Mouse (Mus musculus): Measurements from ENCODE around the gene Dcdc2c. TPM values are rescaled to one million over a fixed set of nuclear protein-coding genes. Genes with fewer than 3 reads are reported as not detected.

The Dcdc2c gene
- polyA plus RNA-seq (2017; shearing (Covaris generic)): not detected

- ATAC-seq: no peak
Observed at GRCm38 (mm10) chr12:28552299-28552698, at the start of gene Dcdc2c. Gene Dcdc2c, minus strand, starts transcription at chr12:28552399.

GRCm38 (mm10) chr12:28598526-28598991 lies 46.4 kb upstream of the Dcdc2c start:
- no peak for ATAC-seq

- ATAC-seq: no peak
Observed at GRCm38 (mm10) chr12:28598110-28598509, 45.9 kb upstream of the Dcdc2c start.

- ATAC-seq: no peak
Observed at GRCm38 (mm10) chr12:28597699-28598098, 45.5 kb upstream of the Dcdc2c start.

- no peak for ATAC-seq
Observed at GRCm38 (mm10) chr12:28596851-28597250, 44.7 kb upstream of the Dcdc2c start.

GRCm38 (mm10) chr12:28590428-28590827 lies 38.2 kb upstream of the Dcdc2c start:
- ATAC-seq: no peak

- peak; percentile 80 for ATAC-seq
Observed at GRCm38 (mm10) chr12:28589090-28589868, 37.1 kb upstream of the Dcdc2c start.

- ATAC-seq: no peak
Observed at GRCm38 (mm10) chr12:28587949-28588348, 35.8 kb upstream of the Dcdc2c start.

- no peak for ATAC-seq
Observed at GRCm38 (mm10) chr12:28584036-28584435, 31.8 kb upstream of the Dcdc2c start.

GRCm38 (mm10) chr12:28582423-28582822 lies 30.2 kb upstream of the Dcdc2c start, which contains the start of gene Allc:
Gene Allc, minus strand, starts transcription at chr12:28582523.
- ATAC-seq: no peak

GRCm38 (mm10) chr12:28579132-28579531 lies 26.9 kb upstream of the Dcdc2c start:
- ATAC-seq: no peak

GRCm38 (mm10) chr12:28578147-28578546 lies 25.9 kb upstream of the Dcdc2c start:
- ATAC-seq: no peak

- no peak for ATAC-seq
Observed at GRCm38 (mm10) chr12:28575366-28576070, 23.3 kb upstream of the Dcdc2c start.

- no peak for ATAC-seq
Observed at GRCm38 (mm10) chr12:28572241-28572640, 20.0 kb upstream of the Dcdc2c start.

- ATAC-seq: no peak
Observed at GRCm38 (mm10) chr12:28551775-28552174, 424 bp downstream of the Dcdc2c start.

GRCm38 (mm10) chr12:28548887-28549286 lies 3.3 kb downstream of the Dcdc2c start:
- no peak for ATAC-seq

GRCm38 (mm10) chr12:28514264-28514775 lies 37.9 kb downstream of the Dcdc2c start:
- ATAC-seq: no peak

GRCm38 (mm10) chr12:28509699-28510280 lies 42.4 kb downstream of the Dcdc2c start:
- ATAC-seq: no peak

GRCm38 (mm10) chr12:28494289-28494688 lies 57.9 kb downstream of the Dcdc2c start:
- no peak for ATAC-seq

- ATAC-seq: no peak
Observed at GRCm38 (mm10) chr12:28482483-28483160, 69.6 kb downstream of the Dcdc2c start.

- no peak for ATAC-seq
Observed at GRCm38 (mm10) chr12:28460951-28461431, 91.2 kb downstream of the Dcdc2c start.

- no peak for ATAC-seq
Observed at GRCm38 (mm10) chr12:28460523-28460922, 91.7 kb downstream of the Dcdc2c start.

All from inflammation-experienced regulatory T-cells, adult 6 months (primary cell).